Mouse (Mus musculus): ENCODE data around the gene Efcab9.

Gene Efcab9

GRCm38 (mm10) chr11:32556333-32556990 is 24.6 kb upstream of the Efcab9 start:
- no peak for DNase-seq (ENCODE audit: low spot score in 2 of 2)

GRCm38 (mm10) chr11:32555103-32555689 is 23.3 kb upstream of the Efcab9 start:
- DNase-seq (ENCODE audit: low spot score in 2 of 2), result no peak

GRCm38 (mm10) chr11:32554141-32555091 is 22.5 kb upstream of the Efcab9 start:
- DNase-seq (ENCODE audit: low spot score in 2 of 2), result no peak

GRCm38 (mm10) chr11:32553311-32554140 is 21.6 kb upstream of the Efcab9 start:
- no peak for DNase-seq (ENCODE audit: low spot score in 2 of 2)

GRCm38 (mm10) chr11:32552401-32553090 is 20.7 kb upstream of the Efcab9 start:
- no peak for DNase-seq (ENCODE audit: low spot score in 2 of 2)

- no peak for DNase-seq (ENCODE audit: low spot score in 2 of 2)
Measured at GRCm38 (mm10) chr11:32551579-32552297, 19.9 kb upstream of the Efcab9 start.

GRCm38 (mm10) chr11:32551056-32551455 is 19.2 kb upstream of the Efcab9 start:
- DNase-seq (ENCODE audit: low spot score in 2 of 2), result no peak

GRCm38 (mm10) chr11:32550102-32550501 is 18.2 kb upstream of the Efcab9 start:
- DNase-seq (ENCODE audit: low spot score in 2 of 2), result no peak

- no peak for DNase-seq (ENCODE audit: low spot score in 2 of 2)
Measured at GRCm38 (mm10) chr11:32549236-32549635, 17.4 kb upstream of the Efcab9 start.

- no peak for DNase-seq (ENCODE audit: low spot score in 2 of 2)
Measured at GRCm38 (mm10) chr11:32548240-32548639, 16.4 kb upstream of the Efcab9 start.

GRCm38 (mm10) chr11:32547391-32547947 is 15.6 kb upstream of the Efcab9 start:
- DNase-seq (ENCODE audit: low spot score in 2 of 2), result no peak

GRCm38 (mm10) chr11:32546483-32546882 is 14.6 kb upstream of the Efcab9 start:
- no peak for DNase-seq (ENCODE audit: low spot score in 2 of 2)

GRCm38 (mm10) chr11:32545605-32546004 is 13.7 kb upstream of the Efcab9 start:
- DNase-seq (ENCODE audit: low spot score in 2 of 2), result no peak

- no peak for DNase-seq (ENCODE audit: low spot score in 2 of 2)
Measured at GRCm38 (mm10) chr11:32544497-32544896, 12.6 kb upstream of the Efcab9 start.

- no peak for DNase-seq (ENCODE audit: low spot score in 2 of 2)
Measured at GRCm38 (mm10) chr11:32544041-32544440, 12.2 kb upstream of the Efcab9 start.

GRCm38 (mm10) chr11:32542687-32543411 is 11.0 kb upstream of the Efcab9 start:
- no peak for DNase-seq (ENCODE audit: low spot score in 2 of 2)

- DNase-seq (ENCODE audit: low spot score in 2 of 2), result no peak
Measured at GRCm38 (mm10) chr11:32542181-32542580, 10.3 kb upstream of the Efcab9 start.

GRCm38 (mm10) chr11:32540463-32540862 is 8.6 kb upstream of the Efcab9 start:
- DNase-seq (ENCODE audit: low spot score in 2 of 2), result no peak

GRCm38 (mm10) chr11:32539717-32540116 is 7.8 kb upstream of the Efcab9 start:
- no peak for DNase-seq (ENCODE audit: low spot score in 2 of 2)

Measured in frontal cortex, postnatal 14 days (tissue).